Mouse (Mus musculus): Measurements from ENCODE around the gene Arsj. TPM values are rescaled to one million over a fixed set of nuclear protein-coding genes. Genes with fewer than 3 reads are reported as not detected.

Arsj gene
- total RNA-seq, 2 experiments from 2014 or later = not detected

- ATAC-seq (replicated peaks; ENCODE audit: low FRiP score, poor library complexity, severe bottlenecking) = no peak
Measured at GRCm38 (mm10) chr3:126397985-126398630, 34.6 kb downstream of the Arsj start.

DNA sequence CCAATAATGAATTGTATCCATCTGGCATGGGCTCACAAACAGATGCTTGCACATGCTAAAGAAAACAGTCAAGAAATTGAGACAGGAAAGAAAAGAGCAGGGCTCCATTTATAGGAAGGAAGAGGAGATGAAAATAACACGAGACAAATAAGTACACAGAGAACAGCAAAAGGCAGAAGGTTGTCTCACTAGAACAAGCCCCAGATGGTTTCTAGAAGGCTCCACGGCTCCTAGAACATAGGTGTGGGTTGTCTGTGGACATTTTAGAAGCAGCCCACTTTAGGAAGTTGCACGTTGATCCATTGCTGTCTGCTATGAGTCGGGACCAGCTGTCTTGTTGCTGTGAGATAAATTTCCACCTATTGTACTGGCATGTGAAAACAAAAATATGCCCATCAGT is 37.2 kb downstream of the Arsj start:
- no peak for ATAC-seq (replicated peaks; ENCODE audit: low FRiP score, poor library complexity, severe bottlenecking)

DNA sequence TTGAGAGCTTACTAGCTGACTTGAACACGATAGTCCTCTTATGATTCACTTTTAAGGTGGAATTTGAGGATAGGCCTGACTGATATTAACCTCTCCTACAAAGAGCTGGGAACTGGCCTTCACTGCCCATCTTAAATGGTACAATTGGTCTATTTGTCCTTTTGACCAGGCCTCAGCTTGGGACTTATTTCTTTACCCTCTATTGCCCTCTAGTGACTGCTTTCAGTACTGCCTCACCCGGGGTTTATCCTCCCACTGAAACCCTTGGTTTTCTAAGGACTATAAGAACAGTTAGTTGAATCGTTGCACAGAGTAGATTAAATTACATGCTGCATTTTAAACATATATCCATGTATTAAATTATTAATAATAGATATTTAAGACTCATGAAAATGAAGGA is 39.4 kb downstream of the Arsj start:
- ATAC-seq (replicated peaks; ENCODE audit: low FRiP score, poor library complexity, severe bottlenecking) = peak; percentile 80; the same call in 1 of the 2 replicates

GRCm38 (mm10) chr3:126404199-126404598 is 40.7 kb downstream of the Arsj start:
- ATAC-seq (replicated peaks; ENCODE audit: low FRiP score, poor library complexity, severe bottlenecking) = no peak

DNA sequence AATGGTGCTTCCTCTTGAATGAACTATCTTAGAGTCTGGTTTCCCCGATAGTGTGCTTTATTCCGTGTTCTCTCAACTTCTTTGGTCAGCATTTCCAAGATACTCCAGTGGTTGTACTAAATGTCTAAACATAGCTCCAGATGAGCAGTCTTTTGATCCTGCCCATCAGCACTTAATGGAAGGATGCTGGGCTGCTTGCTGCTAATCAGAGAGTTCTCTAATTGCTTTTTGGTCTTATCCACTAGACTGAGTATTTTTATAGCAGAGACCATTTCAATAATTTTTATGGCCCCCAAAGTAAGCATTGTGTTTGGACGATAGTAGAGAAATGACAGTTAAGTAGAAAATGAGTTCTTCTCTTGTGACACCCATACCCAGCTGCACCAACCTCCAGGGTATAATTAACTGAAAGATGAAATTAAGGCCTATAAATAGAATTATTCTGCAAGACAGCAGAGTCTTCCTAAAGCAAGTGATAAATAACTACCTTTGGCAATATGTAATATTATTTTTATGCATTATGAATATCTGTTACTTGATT is 67.1 kb downstream of the Arsj start:
- ATAC-seq (replicated peaks; ENCODE audit: low FRiP score, poor library complexity, severe bottlenecking) = no peak

DNA sequence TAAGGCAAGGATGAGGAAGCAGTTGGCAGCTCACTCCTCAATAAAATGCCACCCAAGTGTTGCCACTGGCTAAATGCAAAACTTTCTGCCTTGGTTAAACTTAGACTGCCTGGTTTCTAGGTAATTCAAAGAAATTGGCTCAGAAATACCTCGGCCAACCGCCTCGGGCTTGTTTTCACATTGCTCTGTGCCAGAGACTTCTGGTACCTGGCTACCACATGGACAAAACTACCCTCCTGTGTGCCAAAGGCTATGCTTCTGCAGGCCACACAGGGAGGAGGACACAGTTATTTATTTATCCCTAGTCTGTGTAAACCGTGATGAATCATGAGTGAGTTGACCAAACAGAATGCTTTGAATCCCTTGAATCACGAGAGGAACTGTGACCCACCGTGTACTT is 75.8 kb downstream of the Arsj start:
- ATAC-seq (replicated peaks; ENCODE audit: low FRiP score, poor library complexity, severe bottlenecking) = no peak

GRCm38 (mm10) chr3:126449058-126449457 is 85.6 kb downstream of the Arsj start:
- ATAC-seq (replicated peaks; ENCODE audit: low FRiP score, poor library complexity, severe bottlenecking) = no peak

DNA sequence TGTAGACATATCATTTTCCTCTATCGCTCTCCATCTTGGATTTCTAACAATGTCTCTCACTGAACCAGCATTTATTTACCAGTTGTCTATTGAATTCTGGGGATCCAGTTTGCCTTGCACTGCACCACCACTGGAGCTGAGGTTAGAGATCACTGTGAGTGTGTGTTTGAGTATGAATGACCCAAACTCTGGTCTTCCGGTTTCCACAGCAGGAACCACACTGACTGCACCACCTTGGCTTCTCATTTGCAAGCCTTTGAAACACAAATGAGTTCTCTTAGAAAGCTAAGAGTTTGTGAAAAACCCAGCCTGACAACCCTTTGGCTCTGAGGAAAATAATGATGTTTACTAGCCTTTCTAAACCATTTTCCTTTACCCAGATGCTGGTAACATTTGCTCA is 86.0 kb downstream of the Arsj start:
- no peak for ATAC-seq (replicated peaks; ENCODE audit: low FRiP score, poor library complexity, severe bottlenecking)

- ATAC-seq (replicated peaks; ENCODE audit: low FRiP score, poor library complexity, severe bottlenecking) = no peak
Measured at GRCm38 (mm10) chr3:126455787-126456482, 92.5 kb downstream of the Arsj start.

DNA sequence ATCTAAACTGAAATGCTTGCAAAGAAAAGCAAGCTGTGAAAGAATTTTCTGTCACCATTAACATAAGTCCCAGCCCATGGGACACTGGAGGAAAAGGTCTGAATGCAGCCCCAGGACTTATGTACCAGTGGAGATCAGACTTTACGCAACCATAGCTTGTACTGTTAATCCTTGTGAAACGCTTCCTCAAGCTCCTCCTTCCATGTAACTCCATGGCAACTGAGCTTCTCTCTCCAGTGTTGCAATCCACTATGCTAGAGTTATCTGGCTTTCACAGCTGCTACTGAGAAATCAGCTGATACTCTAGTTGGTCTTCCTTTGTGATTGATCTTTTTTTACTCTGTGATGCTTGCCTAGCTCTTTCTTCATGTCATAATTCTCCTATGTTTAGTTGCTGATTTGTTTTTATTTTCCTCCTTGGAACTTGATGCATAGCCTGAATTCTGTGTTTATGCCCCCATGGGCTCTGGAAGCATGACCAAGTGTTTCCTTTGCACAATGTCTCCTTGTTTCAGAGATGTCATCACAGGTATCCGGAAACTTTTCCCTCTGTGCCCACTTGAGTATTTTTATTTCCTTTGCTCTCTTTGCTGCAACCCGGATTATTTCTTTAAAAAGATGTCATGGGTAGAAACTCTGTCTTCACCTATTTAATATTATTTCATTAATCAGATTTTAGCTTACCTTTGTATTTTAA is 99.8 kb downstream of the Arsj start:
- no peak for ATAC-seq (replicated peaks; ENCODE audit: low FRiP score, poor library complexity, severe bottlenecking)

DNA sequence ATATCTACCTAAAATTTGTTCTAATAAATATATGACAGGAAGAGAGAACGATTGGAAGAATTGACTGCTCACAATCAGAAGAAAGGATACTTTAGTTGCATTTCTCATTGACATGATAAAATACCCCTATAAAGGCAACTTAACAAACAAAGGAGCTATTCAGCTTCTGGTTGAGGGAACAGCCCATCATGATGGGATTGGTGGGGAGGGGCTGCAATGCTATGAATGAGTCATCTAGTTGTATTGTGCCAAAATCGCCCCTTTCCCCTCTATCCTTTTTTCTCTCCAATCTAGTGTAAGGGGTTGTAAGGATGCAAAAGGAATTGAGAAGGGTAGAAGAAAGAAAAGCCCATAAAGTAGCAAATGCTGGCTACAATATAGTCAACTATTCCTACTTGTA is 100.8 kb downstream of the Arsj start:
- ATAC-seq (replicated peaks; ENCODE audit: low FRiP score, poor library complexity, severe bottlenecking) = no peak

Other genes starting within 250 kb of the Arsj start
- gene Camk2d, start 232.6 kb downstream of the Arsj start, total RNA-seq (2015; ENCODE audit: low replicate concordance) = 1.9 and 11.1 TPM in 2 replicates
- 5.6 and 11.7 TPM in 2 replicates for gene Camk2d, start 232.6 kb downstream of the Arsj start, total RNA-seq (2017; ENCODE audit: low replicate concordance)